Mouse (Mus musculus) MEL (cell line): ENCODE results near the gene Gfra1.

ENCODE experiments used
- CHD1 ChIP-seq: IDR thresholded peaks from 2 replicates; pipeline ENCODE4 v1.6.1; 2012; ENCODE audit warnings: low read depth, mild to moderate bottlenecking, inconsistent platforms, low read length, improper control_type of control experiment
- CTCF ChIP-seq, 3 experiments: IDR thresholded peaks in 2 of 3; conservative IDR thresholded peaks in 1 of 3; 2 replicates each; pipeline ENCODE4 v1.5.1; 2011 to 2012; ENCODE audit warnings: low read length in 3 of 3, low read depth in 2 of 3, mild to moderate bottlenecking in 2 of 3, improper control_type of control experiment in 1 of 3, inconsistent platforms in 1 of 3, mixed read lengths in 1 of 3, moderate library complexity in 1 of 3; ENCODE audit not compliant: control insufficient read depth in 1 of 3, insufficient read depth in 1 of 3, poor library complexity in 1 of 3, severe bottlenecking in 1 of 3
- EP300 ChIP-seq, 2 experiments: IDR thresholded peaks; 2 replicates each; pipeline ENCODE4 v1.6.1; 2011; ENCODE audit warnings: improper control_type of control experiment in 2 of 2, low read length in 2 of 2, low read depth in 1 of 2, mild to moderate bottlenecking in 1 of 2
- HCFC1 ChIP-seq: IDR thresholded peaks from 2 replicates; pipeline ENCODE4 v1.6.1; 2012; ENCODE audit warnings: low read depth, mild to moderate bottlenecking, inconsistent platforms, low read length, improper control_type of control experiment, moderate library complexity
- MXI1 ChIP-seq: IDR thresholded peaks from 2 replicates; pipeline ENCODE4 v1.6.1; 2011; ENCODE audit warnings: mild to moderate bottlenecking, low read depth, low read length, improper control_type of control experiment
- POLR2A ChIP-seq, 2 experiments: IDR thresholded peaks; 2 replicates each; pipeline ENCODE4 v1.6.1; 2011 to 2012; ENCODE audit warnings: low read length in 2 of 2, mild to moderate bottlenecking in 2 of 2, control low read depth in 1 of 2, improper control_type of control experiment in 1 of 2, low read depth in 1 of 2, moderate library complexity in 1 of 2; ENCODE audit not compliant: control insufficient read depth in 1 of 2, insufficient read depth in 1 of 2, poor library complexity in 1 of 2
- RAD21 ChIP-seq: IDR thresholded peaks from 2 replicates; pipeline ENCODE4 v1.6.1; 2011; ENCODE audit warnings: mild to moderate bottlenecking, low read depth, low read length, improper control_type of control experiment
- TAL1 ChIP-seq: IDR thresholded peaks from 2 replicates; pipeline ENCODE4 v1.6.1; 2012; ENCODE audit warnings: mild to moderate bottlenecking, inconsistent platforms, low read length, moderate library complexity, mixed read lengths
- USF1 ChIP-seq: IDR thresholded peaks from 2 replicates; pipeline ENCODE4 v1.6.1; 2014; ENCODE audit warnings: low read depth, mild to moderate bottlenecking, inconsistent platforms, low read length, improper control_type of control experiment, moderate library complexity
- ZC3H11A ChIP-seq: IDR thresholded peaks from 2 replicates; pipeline ENCODE4 v1.6.1; 2012; ENCODE audit warnings: low read depth, mild to moderate bottlenecking, inconsistent platforms, low read length, improper control_type of control experiment
- ZNF384 ChIP-seq: IDR thresholded peaks from 2 replicates; pipeline ENCODE4 v1.6.1; 2012; ENCODE audit warnings: low read depth, mild to moderate bottlenecking, inconsistent platforms, low read length, improper control_type of control experiment

DNA sequence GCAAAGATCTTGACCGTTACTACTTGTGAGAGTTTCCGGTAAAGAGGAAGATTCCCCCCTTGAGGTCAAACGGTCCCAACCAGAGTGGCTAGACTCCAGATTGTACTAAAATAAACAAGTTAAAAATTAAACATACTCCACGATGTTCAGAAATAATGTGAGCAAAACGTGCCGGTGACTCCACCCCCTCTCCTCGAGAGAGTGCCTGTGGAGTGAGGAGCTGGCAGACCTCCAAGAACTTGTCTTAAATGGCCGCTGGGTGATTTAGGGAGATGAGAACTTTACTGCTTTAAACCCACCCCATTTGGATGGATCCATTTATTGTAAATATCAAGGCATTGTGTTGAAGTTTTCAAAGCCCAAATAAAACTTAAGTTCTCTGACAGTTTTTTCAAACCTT lies 42.4 kb downstream of the Gfra1 start:
- TF ChIP-seq POLR2A (IDR thresholded peaks at IDR 0.05; ENCODE audit: control insufficient read depth in 1 of 2, insufficient read depth in 1 of 2, low read depth in 1 of 2, low read length in 2 of 2, poor library complexity in 1 of 2) (no peak), EP300 (IDR thresholded peaks at IDR 0.05; ENCODE audit: low read depth in 1 of 2, low read length in 2 of 2) (no peak), MXI1 (no peak), TAL1 (no peak), RAD21 (no peak), USF1 (no peak), CTCF (IDR thresholded peaks at IDR 0.05 in 2 of 3, conservative IDR thresholded peaks at IDR 0.05 in 1 of 3; ENCODE audit: control insufficient read depth in 1 of 3, insufficient read depth in 1 of 3, low read depth in 2 of 3, low read length in 3 of 3, poor library complexity in 1 of 3, severe bottlenecking in 1 of 3) (no peak), HCFC1 (no peak), CHD1 (no peak), ZC3H11A (no peak), ZNF384 (no peak)
